Mouse (Mus musculus): Measurements from ENCODE around the gene Agk. TPM values are rescaled to one million over a fixed set of nuclear protein-coding genes. Genes with fewer than 3 reads are reported as not detected.

Agk gene
- polyA plus RNA-seq, 1 experiment, result not detected

DNA sequence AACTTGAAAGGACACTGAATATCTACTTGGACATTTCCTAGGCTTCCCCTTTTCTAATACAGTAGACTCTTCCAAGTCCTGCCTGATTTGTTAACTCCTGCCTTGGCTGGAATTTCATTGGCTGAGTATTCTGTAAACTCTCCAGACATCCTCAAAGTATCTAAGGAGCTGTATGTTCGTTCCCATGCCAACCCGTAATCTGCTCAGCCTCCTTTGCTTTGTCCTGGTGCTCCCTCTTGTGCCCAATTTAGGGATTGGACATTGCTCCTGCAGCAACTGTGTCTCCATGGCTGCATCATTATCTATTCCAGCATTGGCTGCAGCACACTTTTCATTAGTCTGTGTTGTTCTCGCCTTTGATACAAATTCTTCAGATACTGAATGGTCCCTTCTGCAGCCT, 68.2 kb downstream of the Agk start:
- no peak for TF ChIP-seq CTCF (IDR thresholded peaks at IDR 0.05; ENCODE audit: insufficient read depth, low read depth, low read length)
- no peak for TF ChIP-seq POLR2A (IDR thresholded peaks at IDR 0.05; ENCODE audit: insufficient read depth, low read depth, low read length)
- Histone ChIP-seq H3K4me1 (ENCODE audit: control insufficient read depth, insufficient read depth, low read length) (0 out of 2 replicates have a peak, but pooled peaks cover 2% of the 10 kb centered on the region), H3K4me3 (ENCODE audit: insufficient read depth, low read depth, low read length) (no peak overlapping the region), H3K27ac (ENCODE audit: insufficient read depth, low read depth, low read length) (no peak overlapping the region)
- WGBS, result 9% methylated on average over 3 of the region's 3 CpGs

GRCm38 (mm10) chr6:40402031-40402430, 77.1 kb downstream of the Agk start:
- Histone ChIP-seq H3K27ac (ENCODE audit: insufficient read depth, low read depth, low read length) (no peak overlapping the region), H3K4me3 (ENCODE audit: insufficient read depth, low read depth, low read length) (no peak overlapping the region), H3K4me1 (ENCODE audit: control insufficient read depth, insufficient read depth, low read length) (no peaks in the 10 kb centered on the region)
- WGBS, result 94% methylated on average over 2 of the region's 2 CpGs
- no peak for TF ChIP-seq CTCF (IDR thresholded peaks at IDR 0.05; ENCODE audit: insufficient read depth, low read depth, low read length)
- TF ChIP-seq POLR2A (IDR thresholded peaks at IDR 0.05; ENCODE audit: insufficient read depth, low read depth, low read length), result no peak

DNA sequence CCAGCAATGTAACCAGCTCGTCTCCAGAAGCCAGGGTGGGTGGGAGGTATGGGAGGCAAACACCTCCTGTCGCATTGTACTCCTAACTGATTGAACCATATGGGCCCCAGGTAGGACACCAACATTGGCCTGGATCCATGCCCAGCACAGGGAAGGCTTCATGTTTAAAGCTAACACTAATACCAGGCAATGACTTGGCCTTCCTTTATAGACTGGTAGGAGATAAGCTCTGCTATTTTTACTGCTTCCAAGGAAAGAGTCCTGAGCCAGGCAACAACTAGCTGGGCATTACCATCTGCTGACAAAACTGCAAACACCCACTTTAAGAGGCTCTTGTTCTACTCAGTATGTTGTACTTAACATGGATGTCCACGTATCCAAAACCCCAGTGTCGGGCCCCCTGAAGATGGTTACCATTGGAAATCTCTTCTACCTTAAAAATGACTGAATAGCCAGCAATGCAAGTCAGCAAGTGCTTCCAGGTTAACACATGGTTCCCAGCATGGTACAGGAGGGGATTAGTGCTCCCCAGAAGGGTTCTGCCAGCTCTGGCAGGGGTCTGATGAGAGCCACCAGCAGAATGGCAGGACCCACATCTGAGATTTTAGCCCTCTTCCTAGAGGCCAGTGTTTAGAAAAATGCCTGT, 78.8 kb downstream of the Agk start:
- H3K27ac ChIP-seq (ENCODE audit: insufficient read depth, low read depth, low read length), result no peak overlapping the region
- 92% methylated on average over 4 of the region's 4 CpGs for WGBS
- no peaks in the 10 kb centered on the region for H3K4me1 ChIP-seq (ENCODE audit: control insufficient read depth, insufficient read depth, low read length)
- H3K4me3 ChIP-seq (ENCODE audit: insufficient read depth, low read depth, low read length), result no peak overlapping the region
- TF ChIP-seq POLR2A (IDR thresholded peaks at IDR 0.05; ENCODE audit: insufficient read depth, low read depth, low read length) (no peak), CTCF (IDR thresholded peaks at IDR 0.05; ENCODE audit: insufficient read depth, low read depth, low read length) (no peak)

DNA sequence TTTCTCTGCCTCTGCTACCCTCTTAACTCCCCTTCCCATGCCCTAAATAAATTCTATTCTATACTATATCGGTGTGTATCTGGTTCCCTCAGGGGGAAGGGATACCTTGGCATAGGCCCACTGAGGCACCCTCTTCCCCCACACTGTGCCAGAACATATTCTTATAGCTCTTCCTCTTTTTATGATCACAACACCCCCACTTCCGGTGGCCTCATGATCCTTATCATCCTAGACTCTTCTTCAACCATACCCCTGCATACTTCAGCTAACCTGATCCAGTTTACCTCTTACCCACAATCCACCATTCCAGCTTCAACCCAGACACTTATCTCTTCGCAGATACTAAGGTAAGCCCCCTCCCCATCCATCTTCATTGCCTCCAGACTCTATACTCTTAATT, 86.1 kb downstream of the Agk start:
- no peak for TF ChIP-seq POLR2A (IDR thresholded peaks at IDR 0.05; ENCODE audit: insufficient read depth, low read depth, low read length)
- no peak for TF ChIP-seq CTCF (IDR thresholded peaks at IDR 0.05; ENCODE audit: insufficient read depth, low read depth, low read length)

DNA sequence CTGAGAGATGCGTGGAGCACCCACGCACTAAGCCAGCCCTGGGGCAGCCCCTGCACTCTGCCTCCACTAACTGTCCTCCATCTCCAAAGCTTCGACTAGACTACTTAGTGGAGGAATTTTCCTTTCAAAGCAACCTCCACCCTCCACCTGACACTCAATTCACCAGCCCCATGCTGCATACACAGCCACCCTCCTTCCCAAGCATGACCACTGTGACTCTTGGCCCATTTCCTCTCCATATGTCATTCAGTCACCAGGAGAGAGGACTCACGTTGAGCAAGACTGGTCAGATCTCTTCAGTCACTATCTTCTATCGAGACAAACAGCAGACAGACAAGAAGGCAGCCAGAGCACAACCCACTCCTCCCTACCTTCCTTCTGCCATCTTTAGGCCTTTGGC, 88.1 kb downstream of the Agk start:
- H3K4me1 ChIP-seq (ENCODE audit: control insufficient read depth, insufficient read depth, low read length), result peaks cover 4% of the 10 kb centered on the region; the same call in 1 of the 2 replicates
- no peak overlapping the region for H3K27ac ChIP-seq (ENCODE audit: insufficient read depth, low read depth, low read length)
- WGBS, result 93% methylated on average over 5 of the region's 5 CpGs
- TF ChIP-seq POLR2A (IDR thresholded peaks at IDR 0.05; ENCODE audit: insufficient read depth, low read depth, low read length), result no peak
- no peak for TF ChIP-seq CTCF (IDR thresholded peaks at IDR 0.05; ENCODE audit: insufficient read depth, low read depth, low read length)
- no peak overlapping the region for H3K4me3 ChIP-seq (ENCODE audit: insufficient read depth, low read depth, low read length)

More for the DNA sequence above, 86.1 kb downstream of the Agk start:
- WGBS, result 95% methylated on average over 3 of the region's 3 CpGs
- no peak overlapping the region for H3K27ac ChIP-seq (ENCODE audit: insufficient read depth, low read depth, low read length)
- H3K4me1 ChIP-seq (ENCODE audit: control insufficient read depth, insufficient read depth, low read length), result peaks cover 4% of the 10 kb centered on the region; the same call in 1 of the 2 replicates
- no peak overlapping the region for H3K4me3 ChIP-seq (ENCODE audit: insufficient read depth, low read depth, low read length)

GRCm38 (mm10) chr6:40413565-40413964, 88.6 kb downstream of the Agk start:
- TF ChIP-seq CTCF (IDR thresholded peaks at IDR 0.05; ENCODE audit: insufficient read depth, low read depth, low read length), result no peak
- no peak for TF ChIP-seq POLR2A (IDR thresholded peaks at IDR 0.05; ENCODE audit: insufficient read depth, low read depth, low read length)

DNA sequence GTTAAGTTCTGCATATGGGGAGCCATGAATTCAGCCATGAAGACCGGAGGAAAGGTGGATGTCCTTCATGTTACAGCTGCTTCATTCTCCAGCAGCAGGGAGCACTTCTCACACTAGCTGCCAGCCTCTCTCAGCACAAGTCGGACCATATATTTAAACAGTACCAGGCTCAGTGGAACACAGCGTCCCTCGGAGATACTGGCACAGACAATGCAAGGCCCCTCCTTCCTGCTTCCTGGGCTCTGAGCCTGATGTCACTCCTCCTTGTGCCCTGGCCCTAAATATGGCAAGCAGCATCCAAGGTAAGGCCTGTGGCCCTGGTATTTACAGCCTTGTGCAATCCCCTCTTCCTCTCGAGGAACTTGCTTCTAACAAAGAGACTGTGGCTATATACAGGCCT, 90.8 kb downstream of the Agk start:
- H3K4me1 ChIP-seq (ENCODE audit: control insufficient read depth, insufficient read depth, low read length), result peaks cover 4% of the 10 kb centered on the region; the same call in 1 of the 2 replicates
- no peak overlapping the region for H3K4me3 ChIP-seq (ENCODE audit: insufficient read depth, low read depth, low read length)
- no peak overlapping the region for H3K27ac ChIP-seq (ENCODE audit: insufficient read depth, low read depth, low read length)
- no peak for TF ChIP-seq POLR2A (IDR thresholded peaks at IDR 0.05; ENCODE audit: insufficient read depth, low read depth, low read length)
- no peak for TF ChIP-seq CTCF (IDR thresholded peaks at IDR 0.05; ENCODE audit: insufficient read depth, low read depth, low read length)
- WGBS, result 44% methylated on average over 5 of the region's 5 CpGs

More at GRCm38 (mm10) chr6:40413565-40413964, 88.6 kb downstream of the Agk start:
- Histone ChIP-seq H3K27ac (ENCODE audit: insufficient read depth, low read depth, low read length) (no peak overlapping the region), H3K4me3 (ENCODE audit: insufficient read depth, low read depth, low read length) (no peak overlapping the region), H3K4me1 (ENCODE audit: control insufficient read depth, insufficient read depth, low read length) (peaks cover 4% of the 10 kb centered on the region; the same call in 1 of the 2 replicates)
- WGBS, result 92% methylated on average over 3 of the region's 3 CpGs

GRCm38 (mm10) chr6:40418386-40418785, 93.4 kb downstream of the Agk start:
- TF ChIP-seq CTCF (IDR thresholded peaks at IDR 0.05; ENCODE audit: insufficient read depth, low read depth, low read length), result no peak
- no peak for TF ChIP-seq POLR2A (IDR thresholded peaks at IDR 0.05; ENCODE audit: insufficient read depth, low read depth, low read length)
- Histone ChIP-seq H3K4me1 (ENCODE audit: control insufficient read depth, insufficient read depth, low read length) (peaks cover 4% of the 10 kb centered on the region; the same call in 1 of the 2 replicates), H3K27ac (ENCODE audit: insufficient read depth, low read depth, low read length) (no peak overlapping the region), H3K4me3 (ENCODE audit: insufficient read depth, low read depth, low read length) (no peak overlapping the region)
- WGBS, result 84% methylated on average over 4 of the region's 4 CpGs

DNA sequence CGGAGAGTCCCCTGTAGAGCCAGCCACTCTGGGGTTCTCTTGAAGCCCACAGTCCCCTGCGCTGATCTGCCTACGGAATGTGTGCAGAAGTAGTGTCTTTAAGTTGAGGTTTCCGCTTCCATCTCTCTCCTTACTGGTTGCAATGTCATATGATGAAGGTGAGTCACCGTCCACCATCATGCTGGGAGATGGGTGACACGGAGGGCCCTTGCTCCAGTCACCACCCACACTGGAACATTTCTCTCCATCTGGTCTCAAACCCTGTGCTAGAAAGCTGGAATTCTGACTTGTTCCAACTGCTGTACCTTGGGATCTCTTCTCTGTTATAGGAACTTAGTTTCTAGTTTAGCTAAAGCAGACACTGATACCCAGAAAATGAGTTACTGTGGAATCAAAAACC, 96.1 kb downstream of the Agk start:
- TF ChIP-seq POLR2A (IDR thresholded peaks at IDR 0.05; ENCODE audit: insufficient read depth, low read depth, low read length) (no peak), CTCF (IDR thresholded peaks at IDR 0.05; ENCODE audit: insufficient read depth, low read depth, low read length) (no peak)
- Histone ChIP-seq H3K4me3 (ENCODE audit: insufficient read depth, low read depth, low read length) (no peak overlapping the region), H3K27ac (ENCODE audit: insufficient read depth, low read depth, low read length) (no peak overlapping the region), H3K4me1 (ENCODE audit: control insufficient read depth, insufficient read depth, low read length) (no peaks in the 10 kb centered on the region)
- 88% methylated on average over 6 of the region's 6 CpGs for WGBS
